Mouse (Mus musculus): ENCODE measurements around the gene Olfr73. TPM values are rescaled to one million over a fixed set of nuclear protein-coding genes. Genes with fewer than 3 reads are reported as not detected.
"Not testable (repeated sequence)": the region's sequence is repeated elsewhere in the genome, so short reads cannot be mapped to it uniquely, and the experiment has no call there.

Gene Olfr73
- not detected in 2 replicates for polyA plus RNA-seq (2015; fragmentation: Nextera tagmentation; extraction: Ambion mirVana)

GRCm38 (mm10) chr2:88037599-88037998, at the start of gene Olfr73:
Olfr73 (minus strand) TSS chr2:88037699.
- Histone ChIP-seq H3K9me3 (replicated peaks) (no peaks in the 10 kb centered on the region), H3K27ac (no peak within 1 kb of the TSS), H3K4me3 (replicated peaks) (no peak within 1 kb of the TSS), H3K4me1 (replicated peaks) (no peaks in the 10 kb centered on the region), H3K4me2 (no peak within 1 kb of the TSS), H3K36me3 (no peaks in the 10 kb centered on the region), H3K9ac (no peak within 1 kb of the TSS), H3K27me3 (no peaks in the 10 kb centered on the region)
- ATAC-seq (ENCODE audit: low read depth): no peak
- DNase-seq: no peak

- H3K4me1 ChIP-seq (replicated peaks): no peaks in the 10 kb centered on the region
- ATAC-seq (ENCODE audit: low read depth): no peak
Measured at GRCm38 (mm10) chr2:88071730-88072129, 34.2 kb upstream of the Olfr73 start, which contains the start of gene Olfr1163. Olfr1163 (minus strand) TSS chr2:88071830.

GRCm38 (mm10) chr2:88063587-88063986, 26.1 kb upstream of the Olfr73 start:
- H3K4me3 ChIP-seq (replicated peaks): no peak overlapping the region
- no peak overlapping the region for H3K4me2 ChIP-seq
- H3K9ac ChIP-seq: no peak overlapping the region
- no peaks in the 10 kb centered on the region for H3K9me3 ChIP-seq (replicated peaks)
- ATAC-seq (ENCODE audit: low read depth): no peak
- no peaks in the 10 kb centered on the region for H3K4me1 ChIP-seq (replicated peaks)
- no peaks in the 10 kb centered on the region for H3K36me3 ChIP-seq
- no peak for DNase-seq
- no peaks in the 10 kb centered on the region for H3K27me3 ChIP-seq
- no peak overlapping the region for H3K27ac ChIP-seq
- WGBS (ENCODE audit: insufficient replicate concordance): 67% methylated on average over 2 of the region's 2 CpGs

More at GRCm38 (mm10) chr2:88071730-88072129, 34.2 kb upstream of the Olfr73 start, which contains the start of gene Olfr1163:
- Histone ChIP-seq H3K27ac (no peak within 1 kb of the TSS), H3K4me2 (no peak within 1 kb of the TSS), H3K9ac (no peak within 1 kb of the TSS), H3K27me3 (no peaks in the 10 kb centered on the region), H3K4me3 (replicated peaks) (no peak within 1 kb of the TSS), H3K36me3 (no peaks in the 10 kb centered on the region), H3K9me3 (replicated peaks) (no peaks in the 10 kb centered on the region)
- DNase-seq: no peak

GRCm38 (mm10) chr2:88051029-88051428, 13.5 kb upstream of the Olfr73 start, which contains the start of gene Olfr1162:
Olfr1162 (minus strand) TSS chr2:88051129.
- H3K27ac ChIP-seq: no peak within 1 kb of the TSS
- no peaks in the 10 kb centered on the region for H3K4me1 ChIP-seq (replicated peaks)
- no peak within 1 kb of the TSS for H3K9ac ChIP-seq
- no peak within 1 kb of the TSS for H3K4me3 ChIP-seq (replicated peaks)
- 63% methylated on average over 1 of the region's 1 CpGs for WGBS (ENCODE audit: insufficient replicate concordance)
- no peaks in the 10 kb centered on the region for H3K9me3 ChIP-seq (replicated peaks)
- no peaks in the 10 kb centered on the region for H3K36me3 ChIP-seq
- no peaks in the 10 kb centered on the region for H3K27me3 ChIP-seq
- no peak within 1 kb of the TSS for H3K4me2 ChIP-seq
- ATAC-seq (ENCODE audit: low read depth) (no peak), DNase-seq (no peak)

GRCm38 (mm10) chr2:88022474-88022873, 15.0 kb downstream of the Olfr73 start, which contains the start of gene Olfr1161:
Olfr1161 (plus strand) TSS chr2:88022774.
- 54% methylated on average over 1 of the region's 1 CpGs for WGBS (ENCODE audit: insufficient replicate concordance)
- H3K9me3 ChIP-seq (replicated peaks); H3K4me3 ChIP-seq (replicated peaks); ATAC-seq (ENCODE audit: low read depth); H3K4me1 ChIP-seq (replicated peaks); H3K36me3 ChIP-seq; H3K9ac ChIP-seq; H3K4me2 ChIP-seq; H3K27ac ChIP-seq; H3K27me3 ChIP-seq; DNase-seq: not testable (repeated sequence)

GRCm38 (mm10) chr2:88007515-88008318, 29.8 kb downstream of the Olfr73 start, which contains the start of gene Olfr1160:
Olfr1160 (minus strand) TSS chr2:88008268.
- no peak within 1 kb of the TSS for H3K9ac ChIP-seq
- H3K9me3 ChIP-seq (replicated peaks): no peaks in the 10 kb centered on the region
- H3K27ac ChIP-seq: no peak within 1 kb of the TSS
- no peaks in the 10 kb centered on the region for H3K27me3 ChIP-seq
- no peaks in the 10 kb centered on the region for H3K36me3 ChIP-seq
- no peak for DNase-seq
- 0 out of 2 replicates have a peak, but pooled peaks have one; percentile 53 for ATAC-seq (ENCODE audit: low read depth)
- H3K4me2 ChIP-seq: no peak within 1 kb of the TSS
- no peaks in the 10 kb centered on the region for H3K4me1 ChIP-seq (replicated peaks)
- H3K4me3 ChIP-seq (replicated peaks): no peak within 1 kb of the TSS

GRCm38 (mm10) chr2:87989813-87990212, 47.7 kb downstream of the Olfr73 start, which contains the start of gene Olfr1158:
Olfr1158 (plus strand) TSS chr2:87990113.
- Histone ChIP-seq H3K27me3 (no peaks in the 10 kb centered on the region), H3K4me2 (no peak within 1 kb of the TSS), H3K9ac (no peak within 1 kb of the TSS), H3K4me1 (replicated peaks) (no peaks in the 10 kb centered on the region), H3K36me3 (no peaks in the 10 kb centered on the region), H3K4me3 (replicated peaks) (no peak within 1 kb of the TSS), H3K9me3 (replicated peaks) (no peaks in the 10 kb centered on the region), H3K27ac (no peak within 1 kb of the TSS)
- no peak for DNase-seq
- no peak for ATAC-seq (ENCODE audit: low read depth)

Other genes with a start within 250 kb of the Olfr73 start
- not detected in 2 replicates for gene Olfr1143, start 237.1 kb downstream of the Olfr73 start, polyA plus RNA-seq (2015; fragmentation: Nextera tagmentation; extraction: Ambion mirVana)
- not detected in 2 replicates for gene Olfr1145, start 227.9 kb downstream of the Olfr73 start, polyA plus RNA-seq (2015; fragmentation: Nextera tagmentation; extraction: Ambion mirVana)
- gene Olfr1148, start 207.2 kb downstream of the Olfr73 start, polyA plus RNA-seq (2015; fragmentation: Nextera tagmentation; extraction: Ambion mirVana): not detected in 2 replicates
- not detected in 2 replicates for gene Olfr1150-ps1, start 193.7 kb downstream of the Olfr73 start, polyA plus RNA-seq (2015; fragmentation: Nextera tagmentation; extraction: Ambion mirVana)
- gene Olfr1151, start 181.8 kb downstream of the Olfr73 start, polyA plus RNA-seq (2015; fragmentation: Nextera tagmentation; extraction: Ambion mirVana): not detected in 2 replicates
- not detected in 2 replicates for gene Olfr1152, start 171.2 kb downstream of the Olfr73 start, polyA plus RNA-seq (2015; fragmentation: Nextera tagmentation; extraction: Ambion mirVana)
- not detected in 2 replicates for gene Olfr1153, start 142.7 kb downstream of the Olfr73 start, polyA plus RNA-seq (2015; fragmentation: Nextera tagmentation; extraction: Ambion mirVana)
- not detected in 2 replicates for gene Olfr1154, start 132.5 kb downstream of the Olfr73 start, polyA plus RNA-seq (2015; fragmentation: Nextera tagmentation; extraction: Ambion mirVana)
- gene Olfr1155, start 92.6 kb downstream of the Olfr73 start, polyA plus RNA-seq (2015; fragmentation: Nextera tagmentation; extraction: Ambion mirVana): not detected in 2 replicates
- not detected in 2 replicates for gene Olfr1156, start 84.6 kb downstream of the Olfr73 start, polyA plus RNA-seq (2015; fragmentation: Nextera tagmentation; extraction: Ambion mirVana)
- not detected in 2 replicates for gene Olfr1157, start 69.4 kb downstream of the Olfr73 start, polyA plus RNA-seq (2015; fragmentation: Nextera tagmentation; extraction: Ambion mirVana)
- not detected in 2 replicates for gene Olfr74, start 63.0 kb downstream of the Olfr73 start, polyA plus RNA-seq (2015; fragmentation: Nextera tagmentation; extraction: Ambion mirVana)
- gene Olfr1158, start 47.6 kb downstream of the Olfr73 start, polyA plus RNA-seq (2015; fragmentation: Nextera tagmentation; extraction: Ambion mirVana): not detected in 2 replicates
- not detected in 2 replicates for gene Olfr1160, start 29.4 kb downstream of the Olfr73 start, polyA plus RNA-seq (2015; fragmentation: Nextera tagmentation; extraction: Ambion mirVana)
- gene Olfr1161, start 14.9 kb downstream of the Olfr73 start, polyA plus RNA-seq (2015; fragmentation: Nextera tagmentation; extraction: Ambion mirVana): not detected in 2 replicates
- not detected in 2 replicates for gene Olfr1162, start 13.4 kb upstream of the Olfr73 start, polyA plus RNA-seq (2015; fragmentation: Nextera tagmentation; extraction: Ambion mirVana)
- gene Olfr1163, start 34.1 kb upstream of the Olfr73 start, polyA plus RNA-seq (2015; fragmentation: Nextera tagmentation; extraction: Ambion mirVana): not detected in 2 replicates
- not detected in 2 replicates for gene Olfr1164, start 56.3 kb upstream of the Olfr73 start, polyA plus RNA-seq (2015; fragmentation: Nextera tagmentation; extraction: Ambion mirVana)
- gene Olfr1166, start 90.6 kb upstream of the Olfr73 start, polyA plus RNA-seq (2015; fragmentation: Nextera tagmentation; extraction: Ambion mirVana): not detected in 2 replicates
- not detected in 2 replicates for gene Olfr1167, start 117.5 kb upstream of the Olfr73 start, polyA plus RNA-seq (2015; fragmentation: Nextera tagmentation; extraction: Ambion mirVana)
- gene Olfr1168, start 144.2 kb upstream of the Olfr73 start, polyA plus RNA-seq (2015; fragmentation: Nextera tagmentation; extraction: Ambion mirVana): not detected in 2 replicates
- not detected in 2 replicates for gene Olfr1170, start 190.6 kb upstream of the Olfr73 start, polyA plus RNA-seq (2015; fragmentation: Nextera tagmentation; extraction: Ambion mirVana)
- gene Olfr1173, start 242.2 kb upstream of the Olfr73 start, polyA plus RNA-seq (2015; fragmentation: Nextera tagmentation; extraction: Ambion mirVana): not detected in 2 replicates